Mouse (Mus musculus) lung, embryonic 16.5 days (tissue): ENCODE measurements around the gene Galnt17. TPM values are rescaled to one million over a fixed set of nuclear protein-coding genes. Genes with fewer than 3 reads are reported as not detected.

ENCODE experiments used
- ATAC-seq: fragments of 200-750 bp; cut with Nextera tagmentation; 2 replicates; pipeline ENCODE4 v1.8.0; 2017; ENCODE audit warnings: low read depth, mild to moderate bottlenecking, moderate library complexity
- H3K27ac ChIP-seq: fragments of 300-500 bp; sonication (generic); 2 replicates; pipeline ENCODE4 v1.5.1; 2014; ENCODE audit warnings: mild to moderate bottlenecking, control low read depth, low read length
- H3K27me3 ChIP-seq: fragments of 300-500 bp; sonication (generic); 2 replicates; pipeline ENCODE4 v1.6.1; 2014; ENCODE audit warnings: low read depth, low read length, mixed read lengths; ENCODE audit not compliant: control insufficient read depth, insufficient read depth
- H3K36me3 ChIP-seq: fragments of 300-500 bp; sonication (generic); 2 replicates; pipeline ENCODE4 v1.6.1; 2014; ENCODE audit warnings: low read length; ENCODE audit not compliant: control insufficient read depth, insufficient read depth
- H3K4me1 ChIP-seq: fragments of 300-500 bp; sonication (generic); replicated peaks from 2 replicates; pipeline ENCODE4 v1.6.1; 2014; ENCODE audit warnings: low read length, mixed read lengths; ENCODE audit not compliant: control insufficient read depth, insufficient read depth
- H3K4me2 ChIP-seq: fragments of 300-500 bp; sonication (generic); 2 replicates; pipeline ENCODE4 v1.6.1; 2014; ENCODE audit warnings: low read depth, low read length, control low read depth
- H3K4me3 ChIP-seq: fragments of 300-500 bp; sonication (generic); 2 replicates; pipeline ENCODE4 v1.5.1; 2014; ENCODE audit warnings: mild to moderate bottlenecking, low read length, control low read depth
- H3K9ac ChIP-seq: fragments of 300-500 bp; sonication (generic); 2 replicates; pipeline ENCODE4 v1.6.1; 2014; ENCODE audit warnings: low read length, control low read depth
- H3K9me3 ChIP-seq: fragments of 300-500 bp; sonication (generic); 2 replicates; pipeline ENCODE4 v1.6.1; 2016; ENCODE audit warnings: low read length; ENCODE audit not compliant: control insufficient read depth
- WGBS: fragments of 180-500 bp; shearing (Covaris S2); extraction: QIAGEN DNeasy Blood & Tissue Kit; methylation state at CpG from one replicate; pipeline ENCODE4 v1.1.7; 2014; 5-methylcytosine and 5-hydroxymethylcytosine counted together
- polyA plus RNA-seq: library from polyadenylated mRNA; unstranded; fragments of >200 nt; fragmentation: Nextera tagmentation; extraction: Ambion mirVana; gene quantifications from 2 replicates; pipeline ENCODE4 v1.2.1, GENCODE M21; 2015

Gene Galnt17
- polyA plus RNA-seq, 1 experiment from 2014 or later: 0.80 TPM

GRCm38 (mm10) chr5:130952361-130952760 is 355.9 kb downstream of the Galnt17 start:
- H3K27ac ChIP-seq: no peak overlapping the region
- H3K4me3 ChIP-seq: no peak overlapping the region
- H3K9me3 ChIP-seq: peaks cover 6% of the 10 kb centered on the region
- no peaks in the 10 kb centered on the region for H3K36me3 ChIP-seq
- WGBS: 51% methylated on average over 7 of the region's 7 CpGs
- H3K9ac ChIP-seq: no peak overlapping the region
- H3K4me1 ChIP-seq: no peaks in the 10 kb centered on the region
- ATAC-seq: no peak
- no peak overlapping the region for H3K4me2 ChIP-seq
- H3K27me3 ChIP-seq: no peaks in the 10 kb centered on the region

- 38% methylated on average over 6 of the region's 6 CpGs for WGBS
- Histone ChIP-seq H3K27ac (no peak overlapping the region), H3K4me3 (no peak overlapping the region), H3K36me3 (no peaks in the 10 kb centered on the region), H3K9ac (no peak overlapping the region), H3K4me1 (no peaks in the 10 kb centered on the region), H3K27me3 (no peaks in the 10 kb centered on the region), H3K9me3 (peaks cover 6% of the 10 kb centered on the region), H3K4me2 (no peak overlapping the region)
- ATAC-seq: peak; percentile 72
These were observed 357.4 kb downstream of the Galnt17 start for GRCm38 (mm10) chr5:130950894-130951400.

- Histone ChIP-seq H3K27me3 (no peaks in the 10 kb centered on the region), H3K4me3 (no peak overlapping the region), H3K36me3 (no peaks in the 10 kb centered on the region), H3K27ac (no peak overlapping the region; the same call in 1 of the 2 replicates), H3K4me2 (no peak overlapping the region), H3K4me1 (no peaks in the 10 kb centered on the region), H3K9ac (no peak overlapping the region), H3K9me3 (peaks cover 6% of the 10 kb centered on the region)
- WGBS: 36% methylated on average over 4 of the region's 4 CpGs
- no peak for ATAC-seq
These were observed 357.9 kb downstream of the Galnt17 start for GRCm38 (mm10) chr5:130950421-130950820.

- peaks cover 6% of the 10 kb centered on the region for H3K9me3 ChIP-seq
- no peak overlapping the region for H3K27ac ChIP-seq
- no peaks in the 10 kb centered on the region for H3K36me3 ChIP-seq
- H3K27me3 ChIP-seq: no peaks in the 10 kb centered on the region
- H3K4me3 ChIP-seq: no peak overlapping the region
- 65% methylated on average over 1 of the region's 1 CpGs for WGBS
- ATAC-seq: no peak
- H3K4me1 ChIP-seq: no peaks in the 10 kb centered on the region
- no peak overlapping the region for H3K4me2 ChIP-seq
- H3K9ac ChIP-seq: no peak overlapping the region
These were observed 358.6 kb downstream of the Galnt17 start for GRCm38 (mm10) chr5:130949710-130950109.

- H3K4me3 ChIP-seq: no peak overlapping the region
- peak; percentile 81 for ATAC-seq
- H3K36me3 ChIP-seq: no peaks in the 10 kb centered on the region
- H3K27me3 ChIP-seq: no peaks in the 10 kb centered on the region
- 0 out of 2 replicates have a peak overlapping the region, but pooled peaks have one; percentile 7 for H3K27ac ChIP-seq
- WGBS: 28% methylated on average over 4 of the region's 4 CpGs
- peaks cover 3% of the 10 kb centered on the region for H3K4me1 ChIP-seq
- H3K4me2 ChIP-seq: no peak overlapping the region
- H3K9ac ChIP-seq: no peak overlapping the region
- no peaks in the 10 kb centered on the region for H3K9me3 ChIP-seq
These were observed 369.2 kb downstream of the Galnt17 start for GRCm38 (mm10) chr5:130938911-130939608.

- WGBS: 5% methylated on average over 7 of the region's 7 CpGs
- Histone ChIP-seq H3K27me3 (no peaks in the 10 kb centered on the region), H3K27ac (no peak overlapping the region), H3K9ac (no peak overlapping the region), H3K36me3 (no peaks in the 10 kb centered on the region), H3K4me1 (peaks cover 3% of the 10 kb centered on the region), H3K4me2 (no peak overlapping the region), H3K9me3 (no peaks in the 10 kb centered on the region), H3K4me3 (no peak overlapping the region)
- ATAC-seq: peak; percentile 96
These were observed 370.0 kb downstream of the Galnt17 start for GRCm38 (mm10) chr5:130938274-130938741.

GRCm38 (mm10) chr5:130930999-130931398 is 377.3 kb downstream of the Galnt17 start:
- WGBS: 76% methylated on average over 1 of the region's 1 CpGs
- no peak for ATAC-seq

GRCm38 (mm10) chr5:130927794-130928149 is 380.5 kb downstream of the Galnt17 start:
- H3K27me3 ChIP-seq: no peaks in the 10 kb centered on the region
- H3K4me2 ChIP-seq: no peak overlapping the region
- no peak overlapping the region for H3K4me3 ChIP-seq
- H3K36me3 ChIP-seq: no peaks in the 10 kb centered on the region
- WGBS: 48% methylated on average over 8 of the region's 8 CpGs
- no peak overlapping the region for H3K27ac ChIP-seq
- peaks cover 3% of the 10 kb centered on the region; the same call in 1 of the 2 replicates for H3K9me3 ChIP-seq
- no peak overlapping the region for H3K9ac ChIP-seq
- no peaks in the 10 kb centered on the region for H3K4me1 ChIP-seq
- peak; percentile 80 for ATAC-seq

More at GRCm38 (mm10) chr5:130930999-130931398, 377.3 kb downstream of the Galnt17 start:
- no peak overlapping the region for H3K9ac ChIP-seq
- H3K4me3 ChIP-seq: no peak overlapping the region
- no peak overlapping the region for H3K4me2 ChIP-seq
- H3K27ac ChIP-seq: no peak overlapping the region
- no peaks in the 10 kb centered on the region for H3K4me1 ChIP-seq
- H3K27me3 ChIP-seq: no peaks in the 10 kb centered on the region
- peaks cover 3% of the 10 kb centered on the region; the same call in 1 of the 2 replicates for H3K9me3 ChIP-seq
- no peaks in the 10 kb centered on the region for H3K36me3 ChIP-seq

GRCm38 (mm10) chr5:130927138-130927793 is 381.0 kb downstream of the Galnt17 start:
- Histone ChIP-seq H3K27ac (no peak overlapping the region), H3K4me3 (no peak overlapping the region)
- 70% methylated on average over 3 of the region's 3 CpGs for whole genome bisulfite sequencing

More at GRCm38 (mm10) chr5:130927138-130927793, 381.0 kb downstream of the Galnt17 start:
- Histone ChIP-seq H3K27me3 (no peaks in the 10 kb centered on the region), H3K4me2 (no peak overlapping the region), H3K4me1 (no peaks in the 10 kb centered on the region), H3K9ac (no peak overlapping the region), H3K9me3 (peaks cover 3% of the 10 kb centered on the region; the same call in 1 of the 2 replicates), H3K36me3 (no peaks in the 10 kb centered on the region)
- no peak for ATAC-seq
